In genomic region chr8:108915425-108915824, GRCm38 (mm10) we compare ENCODE assay signal across 8 mouse cellular contexts.
DNase-seq lines count a peak whose midpoint lies in the region; ATAC-seq lines count a peak whose summit lies in the region.

No protein-coding gene starts in this region.

- no peak for DNase-seq in heart, postnatal 25 days (ENCODE audit: low spot score)
- DNase-seq in NIH3T3 (ENCODE audit: low read depth) = peak; percentile 30
- no peak for DNase-seq in cerebellum, adult 9-11 months
- no peak for DNase-seq in testis, postnatal 14 days (ENCODE audit: low spot score)
- no peak for DNase-seq in testis, postnatal 10 days (ENCODE audit: low spot score)

- no peak overlapping the region for H3K4me2 ChIP-seq in heart, embryonic 13.5 days
- no peak overlapping the region for H3K4me2 ChIP-seq in hindbrain, embryonic 16.5 days (ENCODE audit: low read length)
- no peak overlapping the region for H3K4me2 ChIP-seq in liver, embryonic 16.5 days (ENCODE audit: low read depth, low read length)

- H3K4me3 ChIP-seq in heart, embryonic 13.5 days = no peak overlapping the region
- H3K4me3 ChIP-seq in hindbrain, embryonic 16.5 days (ENCODE audit: low read length) = no peak overlapping the region
- no peak overlapping the region for H3K4me3 ChIP-seq in liver, embryonic 16.5 days (ENCODE audit: low read depth, low read length)

- peaks cover 29% of the 10 kb centered on the region for H3K4me1 ChIP-seq in heart, embryonic 13.5 days
- H3K4me1 ChIP-seq in hindbrain, embryonic 16.5 days (ENCODE audit: control insufficient read depth, insufficient read depth, low read depth, low read length) = peaks cover 4% of the 10 kb centered on the region
- peaks cover 3% of the 10 kb centered on the region for H3K4me1 ChIP-seq in liver, embryonic 16.5 days (ENCODE audit: control insufficient read depth, low read depth, low read length)

- H3K36me3 ChIP-seq in heart, embryonic 13.5 days = peaks cover 7% of the 10 kb centered on the region
- H3K36me3 ChIP-seq in hindbrain, embryonic 16.5 days (ENCODE audit: control insufficient read depth, insufficient read depth, low read length) = no peaks in the 10 kb centered on the region
- no peaks in the 10 kb centered on the region; the same call in 1 of the 2 replicates for H3K36me3 ChIP-seq in liver, embryonic 16.5 days (ENCODE audit: control insufficient read depth, insufficient read depth)

- no peaks in the 10 kb centered on the region for H3K27me3 ChIP-seq in heart, embryonic 13.5 days (replicated peaks)
- H3K27me3 ChIP-seq in hindbrain, embryonic 16.5 days (replicated peaks; ENCODE audit: control insufficient read depth, insufficient read depth, low read length) = no peaks in the 10 kb centered on the region
- no peaks in the 10 kb centered on the region for H3K27me3 ChIP-seq in liver, embryonic 16.5 days (ENCODE audit: control insufficient read depth, insufficient read depth, low read depth, low read length)

- peak overlapping the region; percentile 75 for H3K27ac ChIP-seq in heart, embryonic 13.5 days (replicated peaks)
- peak overlapping the region; percentile 57; the same call in 1 of the 2 replicates for H3K27ac ChIP-seq in hindbrain, embryonic 16.5 days (ENCODE audit: low read depth, low read length)
- no peak overlapping the region; the same call in 1 of the 2 replicates for H3K27ac ChIP-seq in liver, embryonic 16.5 days (ENCODE audit: low read length)

- intact Hi-C loops in heart, postnatal 25 days (cut with DNase I) = no loop called here

- ATAC-seq in heart, embryonic 13.5 days (ENCODE audit: extremely low read depth, insufficient number of reproducible peaks, low FRiP score, low TSS enrichment) = no peak
- no peak for ATAC-seq in hindbrain, embryonic 16.5 days
- peak; percentile 32; the same call in 1 of the 2 replicates for ATAC-seq in liver, embryonic 16.5 days (ENCODE audit: low read depth)

- peak overlapping the region; percentile 11; the same call in 1 of the 2 replicates for H3K9ac ChIP-seq in heart, embryonic 13.5 days
- H3K9ac ChIP-seq in hindbrain, embryonic 16.5 days (ENCODE audit: low read depth, low read length) = no peak overlapping the region
- H3K9ac ChIP-seq in liver, embryonic 16.5 days (ENCODE audit: low read depth, low read length) = no peak overlapping the region

- H3K9me3 ChIP-seq in heart, embryonic 13.5 days = peaks cover 5% of the 10 kb centered on the region; the same call in 1 of the 2 replicates
- H3K9me3 ChIP-seq in hindbrain, embryonic 16.5 days (ENCODE audit: control insufficient read depth, low read length) = no peaks in the 10 kb centered on the region
- no peaks in the 10 kb centered on the region for H3K9me3 ChIP-seq in liver, embryonic 16.5 days (replicated peaks; ENCODE audit: control insufficient read depth, low read length)

- WGBS in heart, embryonic 13.5 days = 17% methylated on average over 6 of the region's 6 CpGs
- WGBS in hindbrain, embryonic 16.5 days = 33% methylated on average over 6 of the region's 6 CpGs
- WGBS in liver, embryonic 16.5 days (ENCODE audit: insufficient replicate concordance) = 18% methylated on average over 6 of the region's 6 CpGs
